Mouse (Mus musculus) ovary, postnatal 10 days (tissue): ENCODE data around the gene Hoxa4.

Experiments
- DNase-seq: peaks from one replicate; pipeline ENCODE4 v3.0.0; 2022; ENCODE audit warnings: low spot score

The Hoxa4 gene

DNA sequence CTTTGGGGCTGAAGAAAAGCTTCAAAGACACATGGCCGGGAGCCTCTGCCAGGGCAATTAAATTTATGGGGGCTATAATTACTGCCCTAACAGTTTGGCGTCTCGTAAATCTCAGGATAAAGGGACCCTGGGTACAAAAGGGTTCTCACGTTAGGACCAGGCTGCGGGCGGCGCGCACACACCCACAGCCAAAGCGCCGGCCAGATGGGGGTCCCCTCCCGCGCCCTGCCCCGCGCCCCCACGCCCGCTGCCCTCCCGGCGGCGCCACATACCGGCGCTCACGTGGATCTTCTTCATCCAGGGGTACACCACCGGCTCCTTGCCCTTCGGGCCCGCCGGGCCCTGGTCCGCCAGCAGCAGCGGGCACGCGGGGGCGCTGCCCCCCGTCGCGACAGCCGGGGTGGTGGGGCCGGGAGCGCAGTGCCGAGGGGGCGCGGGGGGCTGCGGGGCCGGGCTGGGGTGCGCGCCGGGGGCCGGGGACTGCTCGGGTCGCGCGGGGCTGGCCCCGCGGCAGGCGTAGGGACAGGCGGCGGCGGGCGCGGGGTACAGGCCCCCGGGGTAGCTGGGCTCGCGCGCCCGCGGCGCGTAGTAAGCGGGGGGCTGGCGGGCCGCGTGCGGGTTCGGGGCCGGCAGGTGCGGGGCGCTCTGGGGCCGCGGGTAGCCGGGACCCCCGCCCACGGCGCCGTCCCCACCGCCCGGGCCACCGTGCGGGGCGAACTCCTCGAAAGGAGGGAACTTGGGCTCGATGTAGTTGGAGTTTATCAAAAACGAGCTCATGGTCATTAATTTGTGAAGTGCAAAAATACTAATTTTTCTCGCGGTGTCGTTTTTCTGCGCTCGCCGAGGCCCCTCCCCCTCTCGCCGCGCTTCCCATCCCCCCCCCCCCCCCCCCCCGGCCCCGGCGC is at the start of gene Hoxa4:
Hoxa4 (minus strand) TSS at position 848 of the 905 bp plus-strand sequence.
- no peak for DNase-seq

DNA sequence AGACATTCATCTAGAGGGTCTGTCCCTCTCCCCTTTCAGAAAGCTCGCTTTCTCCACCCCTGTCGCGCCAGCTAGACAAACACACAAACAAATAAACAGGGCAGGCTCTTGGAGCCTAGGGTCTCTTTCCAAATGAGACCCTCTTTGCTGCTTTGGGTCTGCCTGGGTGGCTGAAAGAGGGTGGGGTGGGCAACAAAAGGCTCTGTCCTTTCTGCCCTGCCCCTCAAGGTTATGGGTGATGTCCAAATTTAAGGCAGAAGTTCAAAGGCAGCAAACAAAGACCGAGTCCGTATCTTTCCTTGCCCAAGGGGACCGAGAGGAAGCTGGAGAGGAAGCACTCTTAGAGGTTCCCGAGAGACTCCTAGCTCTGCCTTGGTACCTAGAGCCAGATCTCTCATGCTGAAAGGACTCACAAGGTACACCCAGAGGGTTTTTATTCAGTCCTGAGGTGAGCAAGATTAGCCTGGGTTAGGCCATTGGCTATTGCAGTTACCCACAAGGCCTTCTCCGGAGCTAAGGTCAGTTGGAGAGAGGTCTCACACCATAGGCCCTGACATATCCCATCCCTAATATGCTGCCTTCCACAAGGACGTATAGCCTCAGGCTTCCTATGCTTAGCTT is 49.6 kb upstream of the Hoxa4 start:
- no peak for DNase-seq

DNA sequence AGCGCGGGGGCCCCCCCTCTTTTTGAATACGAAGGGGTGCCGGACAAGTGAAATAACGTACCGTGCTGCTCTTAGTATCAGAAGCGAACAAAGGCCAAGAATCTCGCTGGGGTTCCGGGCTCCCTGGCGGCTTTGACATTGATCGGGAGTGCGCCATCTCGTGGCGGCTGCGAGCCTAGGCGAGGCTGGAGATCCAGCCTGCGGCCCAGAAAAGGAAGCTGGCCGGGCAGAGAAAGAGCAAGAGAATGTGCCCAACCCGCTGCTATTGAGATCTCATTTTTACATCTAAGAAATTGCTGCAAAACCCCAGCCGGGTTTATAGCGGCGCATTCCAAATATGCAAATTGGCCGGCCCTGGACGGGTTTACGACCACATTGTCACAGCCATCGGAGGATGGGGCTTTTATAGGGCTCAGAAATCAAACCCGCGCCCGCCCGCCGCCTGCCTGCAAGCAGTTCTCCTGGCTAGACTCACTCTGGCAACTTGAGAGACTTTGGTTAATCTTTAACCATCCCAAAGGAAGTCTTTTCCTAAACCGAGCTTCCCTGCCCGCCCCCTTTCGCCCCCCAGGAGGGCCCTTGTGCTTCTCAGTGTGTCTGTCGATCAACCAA is 48.9 kb upstream of the Hoxa4 start, which contains the start of gene Hoxa10:
Hoxa10 (minus strand) TSS at position 466 of the 612 bp plus-strand sequence.
- no peak for DNase-seq

GRCm38 (mm10) chr6:52239625-52240388 is 48.3 kb upstream of the Hoxa4 start:
- DNase-seq = no peak

- no peak for DNase-seq
Measured at GRCm38 (mm10) chr6:52238976-52239375, 47.4 kb upstream of the Hoxa4 start.

GRCm38 (mm10) chr6:52238155-52238545 is 46.6 kb upstream of the Hoxa4 start:
- no peak for DNase-seq

- no peak for DNase-seq
Measured at GRCm38 (mm10) chr6:52237346-52238154, 46.0 kb upstream of the Hoxa4 start.

DNA sequence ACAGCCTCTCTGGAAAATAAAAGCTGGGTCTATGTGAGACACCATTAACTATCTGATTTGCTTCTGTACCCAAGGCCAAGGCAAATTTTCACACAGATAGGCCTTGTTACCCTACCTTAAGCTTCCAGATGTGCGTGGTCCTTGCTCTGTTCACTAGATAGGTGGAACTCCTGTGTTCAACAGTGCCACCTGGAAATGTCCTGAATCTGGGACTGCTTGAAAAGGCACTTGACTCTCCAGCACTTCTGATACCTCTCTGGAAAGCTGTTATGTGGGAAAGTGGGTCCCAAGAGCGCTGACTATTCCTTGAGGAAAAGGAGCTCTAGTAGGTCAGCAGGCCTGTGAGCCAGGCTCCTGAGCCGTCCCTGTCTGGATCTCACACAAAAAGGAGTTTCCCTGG is 45.3 kb upstream of the Hoxa4 start:
- DNase-seq = no peak

DNA sequence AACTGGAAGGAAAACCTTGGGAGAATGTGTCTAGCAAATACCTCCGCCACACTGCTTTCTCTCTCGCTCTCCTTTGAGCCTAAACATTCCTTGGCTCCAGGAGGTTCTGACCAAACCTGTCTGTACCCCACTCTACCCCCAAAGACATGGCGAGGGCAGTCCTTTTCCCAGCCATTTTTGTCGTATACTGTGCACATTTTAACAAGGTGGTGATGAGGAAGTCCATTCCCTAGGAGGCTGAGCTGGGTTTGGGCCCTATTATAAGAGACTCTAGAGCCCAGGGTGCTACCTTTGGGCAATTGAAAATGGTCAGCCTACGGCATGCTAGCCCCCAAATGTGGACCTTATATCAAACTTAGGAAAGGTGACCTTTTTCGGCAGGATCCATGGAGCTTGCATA is 44.3 kb upstream of the Hoxa4 start:
- DNase-seq = no peak

DNA sequence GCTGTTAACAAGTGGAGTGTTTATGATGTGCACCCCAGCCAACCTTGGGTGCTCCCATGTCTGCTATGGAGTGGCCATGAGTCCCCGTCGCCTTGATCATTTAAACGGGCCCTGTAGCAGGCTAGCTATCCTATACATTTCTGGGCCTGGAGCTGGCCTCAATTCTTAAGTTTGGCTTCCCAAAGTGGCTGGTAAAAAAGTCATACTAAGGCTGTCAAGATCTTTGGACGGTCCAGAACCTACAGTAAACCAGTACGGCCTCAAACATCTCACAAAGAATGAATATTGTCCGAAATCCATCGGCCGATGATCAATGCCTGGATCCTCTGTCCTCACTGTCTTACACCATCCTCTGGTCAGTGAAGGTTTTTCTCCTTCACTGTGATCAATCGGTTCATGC is 43.7 kb upstream of the Hoxa4 start:
- no peak for DNase-seq

DNA sequence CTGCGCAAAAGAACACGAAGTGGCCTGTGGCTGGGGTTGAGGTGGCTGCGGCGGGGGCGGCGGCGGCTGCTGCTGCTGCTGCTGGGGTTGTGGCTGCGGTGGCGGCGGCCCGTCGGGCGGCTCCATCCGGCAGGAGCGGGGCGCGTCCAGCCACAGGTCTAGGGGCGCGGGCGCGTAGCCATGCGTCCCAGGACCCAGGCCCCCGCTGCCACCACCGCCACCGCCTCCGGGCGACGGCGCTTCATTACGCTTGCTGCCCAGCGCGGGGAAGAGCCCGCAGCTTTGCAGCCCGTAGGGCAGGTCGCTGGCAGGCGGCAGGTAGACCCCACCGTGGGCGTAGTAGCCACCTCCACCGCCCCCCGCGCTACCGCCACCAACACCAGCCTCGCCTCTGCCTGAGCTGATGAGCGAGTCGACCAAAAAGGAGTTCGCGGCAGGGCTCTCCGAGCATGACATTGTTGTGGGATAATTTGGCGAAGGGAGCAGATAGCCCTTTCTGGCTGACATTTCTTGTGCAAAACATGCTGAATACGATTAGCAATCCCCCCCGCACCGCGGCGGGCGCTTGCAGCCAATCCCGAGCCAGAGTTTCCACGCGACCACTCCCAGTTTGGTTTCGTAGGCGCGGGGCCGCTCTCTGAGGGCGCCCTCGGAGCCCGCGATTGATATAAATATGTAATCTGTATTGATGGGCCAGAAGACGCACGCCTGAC is 43.0 kb upstream of the Hoxa4 start:
- DNase-seq = no peak

DNA sequence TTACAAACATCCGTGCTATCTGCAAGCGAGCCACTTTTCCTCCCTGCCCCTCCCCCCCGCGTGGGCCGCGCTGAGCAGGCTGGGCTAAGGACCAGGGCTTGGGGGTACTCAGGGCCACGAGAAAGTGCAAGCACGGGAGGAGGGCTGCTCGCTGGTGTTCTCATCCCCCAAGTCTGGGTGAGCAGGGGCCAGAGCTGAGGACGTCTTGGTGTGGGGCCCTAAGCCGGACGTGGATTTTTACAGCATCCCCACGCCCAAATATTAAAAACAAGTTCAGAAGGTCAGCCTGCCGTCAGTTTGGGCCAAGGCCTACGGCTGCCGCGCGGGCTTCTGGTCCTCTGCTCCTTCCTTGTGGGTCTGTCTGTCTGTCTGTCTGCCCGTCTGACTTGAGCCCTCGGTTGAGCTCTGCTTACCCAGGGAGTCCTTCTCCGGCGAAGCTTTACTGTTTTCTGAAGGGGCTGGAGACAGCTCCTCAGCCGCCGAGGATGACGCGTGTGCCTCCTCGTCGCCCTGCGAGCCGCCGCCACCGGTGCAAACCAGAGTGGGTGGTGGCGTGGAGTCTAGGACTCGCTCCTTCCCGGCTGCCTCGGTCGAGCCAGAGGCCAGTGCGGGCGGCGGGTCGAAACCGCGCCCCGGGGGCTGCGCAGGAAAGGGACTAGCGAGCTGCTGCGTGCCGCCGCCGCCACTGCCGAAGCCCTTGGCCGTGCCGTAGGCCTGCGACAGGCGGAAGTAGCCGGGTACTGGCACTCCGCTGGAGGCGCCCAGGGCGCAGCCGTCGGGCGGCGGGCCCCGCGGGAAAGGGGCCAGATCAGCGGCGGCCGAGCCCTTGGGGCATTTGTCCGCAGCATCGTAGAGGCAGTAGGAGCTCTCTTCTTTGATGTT is 42.2 kb upstream of the Hoxa4 start:
- no peak for DNase-seq

DNA sequence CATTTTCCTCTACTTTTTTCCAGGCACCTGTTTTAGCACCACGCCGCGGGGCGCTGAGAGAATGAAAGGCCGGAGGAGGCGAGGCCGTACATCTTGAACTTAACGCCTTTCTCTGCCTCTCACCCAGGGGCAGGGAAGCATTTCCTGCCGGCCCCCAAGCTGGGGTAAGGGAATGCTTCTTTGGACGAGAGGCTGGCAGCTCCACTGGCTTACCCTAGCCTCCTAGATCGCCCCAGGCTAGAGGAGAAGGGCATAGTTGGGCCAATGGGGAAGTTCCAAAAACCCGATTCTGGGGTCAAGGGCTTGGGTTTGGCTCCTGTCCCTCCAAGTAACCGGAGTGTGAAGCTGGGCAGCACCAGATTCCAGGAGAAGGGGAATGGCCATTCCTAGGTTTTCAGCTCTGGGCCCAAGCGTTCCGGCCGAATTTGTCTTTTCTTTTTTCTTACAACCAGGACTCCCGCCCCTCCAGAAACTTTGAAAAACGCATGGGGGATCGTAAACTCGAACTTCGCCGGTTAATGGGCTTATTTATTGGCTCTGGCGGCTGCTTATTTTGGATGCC is 41.5 kb upstream of the Hoxa4 start:
- no peak for DNase-seq

- no peak for DNase-seq
Measured at GRCm38 (mm10) chr6:52232568-52232965, 41.0 kb upstream of the Hoxa4 start.

DNA sequence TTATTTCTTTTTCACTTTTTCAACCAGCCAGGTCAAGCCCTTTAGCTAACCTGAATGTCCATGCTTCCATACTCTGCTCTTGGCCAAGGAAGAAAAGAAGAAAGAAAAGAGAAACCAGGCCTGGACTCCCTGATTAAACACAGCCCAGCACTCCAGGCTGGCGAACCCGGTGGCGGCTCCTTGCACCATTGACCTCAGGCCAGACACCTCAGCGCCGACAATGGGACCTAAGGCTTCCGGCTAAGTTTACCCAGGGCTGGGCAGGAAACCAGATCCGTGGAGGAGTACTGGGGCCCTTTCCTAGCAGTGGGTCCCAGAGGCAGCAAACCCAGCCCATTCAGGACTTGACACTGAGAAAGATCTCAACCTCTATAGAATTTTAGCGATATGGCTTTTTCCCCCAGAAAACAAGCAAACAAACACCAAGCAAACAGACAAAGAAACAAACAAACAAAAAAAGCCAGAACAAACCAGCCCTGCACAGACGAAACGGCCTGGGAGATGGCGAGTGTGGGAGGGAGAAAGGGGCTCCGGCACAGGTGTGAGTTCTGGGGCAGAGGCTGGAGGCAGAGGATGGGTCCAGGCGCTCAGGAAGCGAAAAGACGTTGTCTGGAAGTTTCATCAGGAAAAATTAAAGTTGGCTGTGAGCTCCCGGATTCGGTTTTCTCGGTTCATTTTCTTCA is 40.5 kb upstream of the Hoxa4 start:
- no peak for DNase-seq

DNA sequence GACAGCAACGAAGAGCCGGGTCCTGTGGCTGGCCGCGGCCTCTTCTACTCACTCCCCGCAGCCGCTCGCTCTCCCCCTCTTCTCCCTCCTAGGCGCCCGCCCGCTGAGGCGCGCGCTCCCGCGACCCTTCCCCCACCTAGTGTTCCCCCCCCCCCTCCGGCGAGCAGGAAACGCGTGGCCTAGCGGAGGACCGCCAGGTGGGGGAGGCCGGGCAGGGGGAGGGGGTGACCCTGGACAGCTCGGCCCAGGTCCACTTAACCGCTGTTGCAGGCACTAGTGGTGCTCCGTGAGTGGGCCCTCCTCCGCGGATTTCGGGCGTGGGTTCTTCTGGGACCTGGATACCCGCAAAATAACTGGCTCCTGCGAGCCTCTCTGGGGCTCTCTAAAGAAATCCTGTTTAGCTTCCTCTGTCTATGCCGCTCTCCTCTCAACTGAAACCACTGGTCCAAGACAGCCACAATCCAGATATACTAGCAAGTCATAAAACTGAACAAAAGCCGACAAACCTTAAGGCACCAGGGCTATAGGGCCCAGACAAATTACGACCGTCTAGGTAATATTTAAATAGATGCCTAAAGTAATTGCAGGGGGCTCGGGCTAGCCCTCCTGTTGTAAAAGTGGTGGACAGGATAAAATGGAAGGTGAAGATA is 39.1 kb upstream of the Hoxa4 start, which contains the start of gene Hoxa9:
Hoxa9 (minus strand) TSS at position 574 of the 650 bp plus-strand sequence.
- no peak for DNase-seq

- DNase-seq = no peak
Measured at GRCm38 (mm10) chr6:52229558-52230416, 38.2 kb upstream of the Hoxa4 start.
